Mouse (Mus musculus) stomach, postnatal 0 days (tissue): ENCODE measurements at regions not wholly inside any gene's neighbourhood (a gene's known extent, or its start where the extent isn't known, plus 50 kb on each side); places are given as distances from the start of the nearest gene placed in this dataset.

Experiments
- CTCF ChIP-seq: IDR thresholded peaks from 2 replicates; pipeline ENCODE4 v1.5.1; 2016; ENCODE audit warnings: antibody characterized with exemption, low read depth, mild to moderate bottlenecking, moderate library complexity
- EP300 ChIP-seq: optimal IDR thresholded peaks from 2 replicates; pipeline ENCODE3; 2016; ENCODE audit warnings: antibody characterized with exemption

- TF ChIP-seq CTCF (no peak), EP300 (no peak)
Observed at GRCm38 (mm10) chr4:7142781-7143180, 1096.1 kb downstream of the Car8 start.
